Mouse (Mus musculus) adrenal gland, adult 8-10 months (tissue): ENCODE data around the gene Rhot1. TPM values are rescaled to one million over a fixed set of nuclear protein-coding genes. Genes with fewer than 3 reads are reported as not detected.
"Not testable (repeated sequence)": the region's sequence is repeated elsewhere in the genome, so short reads cannot be mapped to it uniquely, and the experiment has no call there.

Source experiments
- DNase-seq: peaks from one replicate; pipeline ENCODE4 v3.0.0; 2022
- total RNA-seq, 4 experiments: library from RNA; stranded (reverse); gene quantifications; 2 replicates each; pipeline ENCODE4 v1.2.4; 2022

Gene Rhot1
- total RNA-seq, 4 experiments from 2014 or later: 72.8 to 84.0 (median 81.5) TPM

DNA sequence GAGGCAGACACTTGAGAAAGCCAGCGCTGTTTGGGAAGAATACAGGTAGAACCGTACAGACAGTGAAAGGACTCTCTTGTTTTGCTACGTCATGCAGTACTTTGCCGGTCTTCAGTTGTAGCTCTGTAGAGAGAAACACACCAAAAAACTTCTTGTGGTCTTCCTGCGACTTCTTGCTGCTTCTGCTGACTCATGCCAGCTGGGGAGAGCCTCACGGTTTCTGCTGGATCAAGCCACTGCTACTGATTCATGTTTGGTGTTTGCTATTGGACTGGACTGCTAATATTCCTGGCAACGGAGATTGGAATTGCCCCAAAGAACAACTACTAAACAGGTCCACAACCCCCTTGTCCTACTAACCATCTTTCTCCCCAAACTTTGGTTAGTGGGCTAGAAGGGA is 12.5 kb upstream of the Rhot1 start:
- no peak for DNase-seq

DNA sequence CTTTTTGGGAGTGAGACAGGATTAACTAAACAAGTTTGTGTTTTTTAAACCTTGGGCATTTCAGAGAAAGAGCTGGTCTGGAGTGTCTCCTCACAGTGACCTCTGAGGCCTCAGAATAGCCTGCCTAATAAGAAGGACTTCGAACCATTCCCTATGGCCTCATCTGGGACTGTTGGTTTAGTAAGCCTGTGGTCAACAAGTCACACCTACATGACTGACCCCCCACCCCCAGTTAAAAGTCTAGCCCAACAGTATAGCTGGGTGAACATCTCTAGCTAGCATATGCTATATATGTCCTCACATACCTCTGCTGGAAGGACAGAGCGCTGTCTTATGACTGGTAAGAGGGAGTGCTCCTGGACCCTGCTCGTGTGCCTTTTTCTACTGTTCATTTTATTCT is 9.5 kb upstream of the Rhot1 start:
- no peak for DNase-seq

- no peak for DNase-seq
These were observed 9.0 kb upstream of the Rhot1 start for GRCm38 (mm10) chr11:80199773-80200172.

DNA sequence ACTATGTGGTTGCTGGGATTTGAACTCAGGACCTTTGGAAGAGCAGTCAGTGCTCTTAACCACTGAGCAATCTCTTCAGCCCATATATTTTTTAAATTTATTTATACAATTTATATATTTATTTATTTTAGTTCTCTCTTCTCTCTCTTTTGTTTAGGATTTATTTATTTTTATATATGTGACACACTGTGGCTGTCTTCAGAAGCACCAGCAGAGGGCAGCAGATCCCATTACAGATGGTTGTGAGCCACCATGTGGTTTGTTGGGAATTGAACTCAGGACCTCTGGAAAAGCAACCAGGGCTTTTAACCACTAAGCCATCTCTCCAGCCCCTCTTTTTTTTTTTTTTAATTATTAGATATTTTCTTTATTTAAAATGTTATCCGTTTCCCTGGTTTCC is 8.5 kb upstream of the Rhot1 start:
- no peak for DNase-seq

GRCm38 (mm10) chr11:80202296-80202695 is 6.5 kb upstream of the Rhot1 start:
- DNase-seq: no peak

DNA sequence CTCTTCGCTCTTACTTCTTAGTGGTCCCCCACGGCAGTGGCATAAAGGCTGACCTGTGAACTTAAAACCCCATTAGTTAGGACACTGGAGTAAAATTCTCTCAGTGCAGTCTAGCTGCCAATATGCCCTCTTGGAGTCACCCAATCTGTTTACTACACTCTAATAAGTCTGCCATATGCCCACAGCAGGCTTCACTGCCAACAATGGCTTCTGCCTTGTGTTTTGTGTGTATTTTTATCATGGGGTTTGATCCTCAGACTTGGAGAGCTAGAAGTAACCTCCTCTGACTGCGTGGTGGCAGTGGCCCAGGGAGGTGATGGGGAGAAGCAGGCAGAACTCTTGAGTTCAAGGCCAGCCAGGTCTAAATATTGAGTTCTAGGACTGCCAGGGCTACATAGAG is 4.8 kb upstream of the Rhot1 start:
- no peak for DNase-seq

DNA sequence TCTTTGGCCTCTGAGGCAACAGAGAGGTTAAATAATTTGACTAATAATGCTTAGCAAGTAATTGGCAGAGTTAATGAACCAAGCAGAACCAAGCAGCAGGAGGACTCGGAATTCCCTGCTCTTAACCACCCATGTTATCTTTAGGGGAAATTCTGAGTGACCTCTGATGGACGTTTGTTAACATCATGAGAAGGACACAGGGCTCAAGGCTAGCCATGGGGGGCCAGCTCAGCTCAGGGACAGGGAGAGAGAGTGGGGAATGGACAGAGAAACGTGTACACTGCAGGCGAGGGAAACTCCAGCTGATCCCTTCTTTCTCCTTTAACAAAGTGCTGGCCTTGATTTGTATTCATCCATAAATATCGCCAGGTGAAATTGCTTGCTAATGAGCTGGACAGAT is 3.9 kb upstream of the Rhot1 start:
- no peak for DNase-seq

GRCm38 (mm10) chr11:80208465-80208859 is 357 bp upstream of the Rhot1 start:
- DNase-seq: no peak

DNA sequence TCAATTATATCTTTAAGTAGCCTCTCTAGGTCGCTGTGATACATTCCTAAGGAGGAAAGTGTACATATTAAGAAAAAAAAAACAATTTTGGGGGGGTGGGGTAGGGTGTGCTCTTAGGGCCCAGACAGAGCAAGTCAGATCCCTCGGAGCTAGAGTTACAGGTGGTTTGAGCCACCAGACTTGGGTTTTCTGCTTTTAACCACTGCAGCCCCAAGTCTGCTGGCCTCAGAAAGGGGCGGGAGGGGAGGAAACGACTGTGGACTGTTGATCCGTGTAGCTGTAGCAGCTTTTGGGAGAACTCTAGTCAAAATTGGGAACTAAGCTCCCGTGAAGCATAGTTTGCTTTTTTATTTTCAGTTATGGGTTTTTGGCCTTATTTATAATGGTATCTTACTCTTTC is 1.5 kb downstream of the Rhot1 start:
- DNase-seq: no peak

GRCm38 (mm10) chr11:80212282-80212681 is 3.5 kb downstream of the Rhot1 start:
- DNase-seq: no peak

DNA sequence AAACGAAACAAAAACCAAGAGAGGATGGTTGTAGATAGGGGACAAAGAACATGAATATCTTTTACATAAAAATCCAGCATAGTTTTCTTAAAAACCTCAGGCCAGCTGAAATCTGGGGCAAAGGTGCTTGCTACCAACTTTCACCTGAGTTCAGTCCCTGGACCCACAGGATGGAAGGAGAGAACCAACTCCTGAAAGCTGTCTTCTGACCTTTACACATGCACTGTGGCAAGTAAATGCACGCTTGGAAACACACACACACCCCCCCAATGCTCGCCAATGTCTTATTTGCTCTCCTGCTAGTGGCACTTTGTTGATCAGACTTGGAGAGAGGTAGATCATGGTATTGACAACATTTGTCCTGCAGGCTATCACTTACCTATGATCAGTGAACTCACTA is 6.5 kb downstream of the Rhot1 start:
- DNase-seq: no peak

DNA sequence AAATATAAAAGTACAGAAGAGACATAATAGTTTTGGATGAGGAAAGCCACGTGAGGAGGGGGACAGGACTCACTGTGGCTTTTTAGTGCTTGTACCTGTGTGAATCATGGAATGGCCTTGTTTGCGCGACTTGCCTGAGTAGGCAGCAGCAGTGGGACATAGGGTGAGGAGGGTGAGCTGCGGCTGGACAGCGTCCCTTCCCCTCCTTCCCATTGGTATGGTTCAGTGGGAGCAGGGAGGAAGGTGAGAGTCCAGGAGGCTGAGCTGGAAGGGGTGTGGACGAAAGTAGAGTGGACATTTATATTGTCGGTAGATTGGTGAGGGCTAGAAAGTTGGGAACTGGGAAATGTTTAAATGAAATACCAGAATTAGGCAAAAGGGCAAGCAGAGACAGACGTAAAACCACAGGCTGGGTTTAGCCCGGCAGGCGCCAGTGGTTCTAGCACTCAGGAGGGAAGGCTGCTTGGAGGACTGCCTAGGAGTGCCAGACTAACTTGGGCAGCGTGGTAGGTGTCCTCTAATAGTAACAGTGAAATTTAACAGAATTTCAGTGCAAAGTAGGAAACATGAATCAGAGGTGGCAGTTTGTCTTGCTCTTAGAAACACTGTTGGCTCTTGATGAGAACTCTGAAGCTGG is 10.0 kb downstream of the Rhot1 start:
- no peak for DNase-seq

DNA sequence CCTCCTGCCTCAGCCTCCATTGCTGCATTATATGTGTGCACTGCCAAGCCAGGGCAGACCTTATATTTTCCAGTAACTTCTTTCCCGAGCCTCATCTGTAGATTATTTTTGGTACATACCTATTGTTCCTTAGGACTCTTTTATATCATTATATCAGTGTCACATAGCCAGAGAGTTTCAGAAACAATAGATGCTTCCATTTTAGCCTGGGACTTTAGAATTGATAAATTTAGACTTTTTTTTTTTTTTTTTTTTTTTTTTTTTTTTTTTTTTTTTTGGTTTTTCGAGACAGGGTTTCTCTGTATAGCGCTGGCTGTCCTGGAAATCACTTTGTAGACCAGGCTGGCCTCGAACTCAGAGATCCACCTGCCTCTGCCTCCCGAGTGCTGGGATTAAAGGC is 21.2 kb downstream of the Rhot1 start:
- DNase-seq: not testable (repeated sequence)

DNA sequence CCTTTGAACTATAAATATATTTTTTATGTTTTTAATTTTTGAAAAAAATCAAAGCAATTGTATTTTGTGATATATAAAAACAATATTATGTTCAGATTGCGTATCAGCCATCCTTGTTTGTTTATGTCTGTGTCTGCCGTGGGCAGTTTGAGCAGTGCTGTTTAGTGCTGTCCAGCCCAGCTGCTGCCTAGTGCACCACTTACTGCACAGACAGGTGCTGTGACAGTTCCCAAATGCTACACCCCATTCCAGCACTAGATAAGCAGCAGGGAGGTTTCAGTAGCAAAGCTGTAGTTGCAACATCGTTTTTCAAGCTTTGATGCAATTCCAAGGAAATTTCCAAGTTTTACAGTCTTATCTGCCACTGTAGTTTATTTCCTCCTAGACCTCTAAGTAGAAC is 28.5 kb downstream of the Rhot1 start:
- DNase-seq: no peak

DNA sequence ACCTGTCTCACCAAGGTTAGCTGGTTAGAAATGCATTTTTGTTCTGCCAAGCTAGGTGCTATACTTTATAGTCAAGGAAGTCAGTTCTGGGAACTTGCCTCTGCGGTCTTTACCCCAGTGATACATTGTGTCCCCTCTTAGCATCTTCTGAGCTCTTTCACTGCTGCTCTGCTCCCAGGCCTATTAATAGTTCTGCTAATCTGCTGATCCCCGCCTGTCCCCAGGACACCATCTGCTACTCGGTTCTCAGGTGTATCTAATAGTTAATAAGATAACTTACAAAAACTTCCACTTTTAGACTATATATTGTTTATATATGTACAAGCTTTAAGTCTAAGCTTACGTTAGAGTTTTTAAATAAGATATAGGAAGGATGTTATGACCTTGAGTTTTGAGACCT is 29.5 kb downstream of the Rhot1 start:
- no peak for DNase-seq

GRCm38 (mm10) chr11:80247026-80247425 is 38.2 kb downstream of the Rhot1 start:
- no peak for DNase-seq

DNA sequence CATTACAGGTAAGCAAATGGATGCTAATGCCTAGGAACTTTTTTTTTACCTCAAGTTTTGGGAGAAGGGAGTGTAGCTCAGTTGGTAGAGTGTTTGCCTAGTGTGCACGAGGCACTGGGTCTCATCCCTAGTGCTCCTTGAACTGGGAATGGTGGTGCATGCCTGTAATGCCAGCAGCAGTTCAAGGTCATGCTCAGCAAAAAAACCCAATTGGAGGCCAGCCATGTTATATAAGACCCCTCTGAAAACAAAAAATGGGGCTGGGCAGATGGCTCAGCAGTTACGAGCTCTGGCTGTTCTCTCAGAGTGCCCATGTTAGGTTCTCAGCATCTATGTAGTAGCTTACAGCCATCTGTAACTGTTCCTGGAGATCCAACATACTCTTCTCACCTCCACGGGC is 39.7 kb downstream of the Rhot1 start:
- no peak for DNase-seq

DNA sequence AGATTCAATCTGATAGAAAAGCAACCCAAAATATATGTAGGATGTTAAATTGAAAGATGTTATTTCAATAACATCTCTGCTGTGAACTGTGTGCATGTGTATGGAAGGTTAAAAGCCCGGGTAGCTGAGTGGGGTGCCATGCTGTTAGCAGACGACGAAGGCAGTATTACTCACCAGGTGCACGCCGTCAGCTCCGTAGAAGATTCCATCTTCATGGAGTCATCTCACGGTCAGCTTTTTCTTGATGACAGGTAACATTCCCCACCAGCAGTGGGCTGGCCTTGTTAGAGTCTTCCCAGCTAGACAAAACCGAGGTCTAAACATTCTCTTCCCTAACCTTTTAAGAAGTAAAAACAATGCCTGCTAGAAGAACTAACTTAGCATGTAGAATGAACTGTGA is 55.3 kb downstream of the Rhot1 start:
- no peak for DNase-seq

GRCm38 (mm10) chr11:80271096-80271495 is 62.3 kb downstream of the Rhot1 start:
- DNase-seq: no peak

DNA sequence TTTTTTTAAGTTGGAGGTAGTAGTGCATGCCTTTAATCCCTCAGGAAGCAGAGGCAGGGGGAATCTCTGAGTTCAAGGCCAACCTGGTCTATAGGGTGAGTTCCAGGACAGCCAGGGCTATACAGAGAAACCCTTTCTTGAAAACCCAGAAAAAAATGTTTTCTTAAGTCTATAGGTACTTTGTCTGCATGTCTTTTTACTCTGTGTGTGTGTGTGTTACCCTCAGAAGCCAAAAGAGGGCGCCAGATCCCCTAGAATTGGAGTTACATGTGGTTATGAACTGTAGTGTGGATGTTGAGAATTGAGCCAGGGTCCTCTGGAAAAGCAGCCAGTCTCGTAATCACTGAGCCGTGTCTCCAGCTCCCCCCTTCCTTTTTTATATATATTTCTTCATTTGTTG is 66.2 kb downstream of the Rhot1 start:
- no peak for DNase-seq

- DNase-seq: no peak
These were observed 69.2 kb downstream of the Rhot1 start for GRCm38 (mm10) chr11:80278054-80278453.

- DNase-seq: no peak
These were observed 75.0 kb downstream of the Rhot1 start for GRCm38 (mm10) chr11:80283786-80284185.

DNA sequence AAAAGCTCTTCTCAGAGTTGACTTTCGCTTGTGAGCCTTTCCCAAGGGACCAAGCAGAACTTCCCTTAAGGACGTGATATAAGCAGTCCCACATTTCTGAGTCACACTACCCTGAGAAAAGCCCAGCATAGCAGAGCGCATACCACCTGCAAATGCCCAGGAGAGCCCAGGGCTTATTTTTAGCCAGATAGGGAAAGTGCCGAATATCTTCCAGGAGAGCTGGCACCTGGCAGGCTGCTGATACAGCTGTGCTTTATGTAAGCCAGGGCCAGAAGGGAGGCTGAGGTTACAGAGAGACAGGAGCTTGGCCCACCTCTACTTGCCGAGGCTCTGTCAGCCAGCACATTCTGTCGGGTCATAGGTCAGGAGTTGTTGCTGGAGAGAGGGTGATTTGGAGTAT is 75.8 kb downstream of the Rhot1 start:
- DNase-seq: no peak

DNA sequence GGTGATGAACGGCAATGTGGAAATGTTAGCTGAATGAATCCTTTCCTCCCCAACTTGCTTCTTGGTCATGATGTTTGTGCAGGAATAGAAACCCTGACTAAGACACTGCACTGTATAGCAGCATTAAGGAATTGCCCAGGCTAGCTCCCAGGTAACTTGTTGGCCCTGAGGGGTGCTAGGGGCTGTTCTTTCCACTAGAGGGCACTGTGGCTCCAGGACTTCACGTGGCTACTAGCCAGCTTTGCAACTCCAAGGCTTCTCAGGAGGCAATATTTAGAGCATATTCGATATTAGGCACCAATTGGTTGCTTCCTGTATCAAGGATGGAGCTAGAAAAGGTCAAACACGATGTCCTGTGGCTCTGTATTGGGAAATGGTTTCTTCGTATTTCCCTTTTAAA is 78.3 kb downstream of the Rhot1 start:
- DNase-seq: peak; percentile 42

DNA sequence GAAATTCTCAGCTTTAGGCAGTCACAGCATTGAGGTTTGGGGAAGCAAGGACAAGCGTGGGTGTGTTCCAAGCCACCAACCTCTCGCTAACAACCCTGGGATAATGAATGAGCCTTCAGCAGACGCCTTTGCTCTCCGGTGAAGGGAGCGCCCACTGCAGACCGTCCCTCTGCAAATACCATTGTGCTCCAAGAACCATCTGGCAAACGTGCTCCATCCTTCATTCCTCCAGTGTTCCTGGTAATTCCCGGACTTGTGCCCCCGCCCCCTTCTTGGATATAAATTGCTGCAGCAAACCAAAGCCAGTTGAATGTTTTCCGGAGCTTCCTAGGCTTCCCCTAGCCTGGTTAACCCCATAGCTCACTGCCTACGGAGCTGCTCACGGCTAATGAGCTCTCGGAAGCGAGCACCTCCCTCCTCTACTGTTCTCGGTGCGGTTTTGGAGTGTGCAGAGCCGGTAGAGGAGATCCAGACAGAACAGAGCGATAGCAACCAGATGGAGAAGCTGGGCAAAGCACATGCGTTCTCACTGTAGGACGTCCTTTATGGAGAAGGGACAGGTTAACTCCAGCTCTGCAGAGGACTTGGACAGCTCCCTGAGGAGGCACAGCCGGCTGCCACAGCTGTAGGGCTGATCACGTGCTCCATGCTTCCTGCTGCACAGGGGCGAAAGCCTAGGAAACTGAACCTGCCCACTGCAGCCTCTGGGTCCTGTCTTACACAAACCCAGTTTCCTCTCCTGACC is 81.1 kb downstream of the Rhot1 start:
- DNase-seq: no peak
